Mouse (Mus musculus): ENCODE measurements around the gene Afdn. TPM values are rescaled to one million over a fixed set of nuclear protein-coding genes. Genes with fewer than 3 reads are reported as not detected.
A peak's percentile ranks its signal among the peaks of the same experiment; 100 is the strongest.
"Not testable (repeated sequence)": the region's sequence is repeated elsewhere in the genome, so short reads cannot be mapped to it uniquely, and the experiment has no call there.

Gene Afdn
- polyA plus RNA-seq, 1 experiment from 2014 or later: 19.4 TPM

- H3K27ac ChIP-seq: no peak overlapping the region
- no peak overlapping the region for H3K9ac ChIP-seq
- peaks cover 75% of the 10 kb centered on the region for H3K27me3 ChIP-seq (replicated peaks)
- no peaks in the 10 kb centered on the region for H3K36me3 ChIP-seq
- H3K4me1 ChIP-seq: peaks cover 8% of the 10 kb centered on the region; the same call in 1 of the 2 replicates
- H3K4me2 ChIP-seq: no peak overlapping the region
- no peak for ATAC-seq
- H3K9me3 ChIP-seq (replicated peaks): no peaks in the 10 kb centered on the region
- H3K4me3 ChIP-seq: no peak overlapping the region
- WGBS (ENCODE audit: insufficient replicate concordance): 72% methylated on average over 7 of the region's 7 CpGs
These were observed 1.8 kb upstream of the Afdn start for GRCm38 (mm10) chr17:13758586-13758985.

- H3K4me1 ChIP-seq: peaks cover 8% of the 10 kb centered on the region; the same call in 1 of the 2 replicates
- 19% methylated on average over 13 of the region's 13 CpGs for WGBS (ENCODE audit: insufficient replicate concordance)
- ATAC-seq: no peak
- H3K36me3 ChIP-seq: no peaks in the 10 kb centered on the region
- peak overlapping the region; percentile 70 for H3K4me2 ChIP-seq
- peak overlapping the region; percentile 64 for H3K4me3 ChIP-seq
- no peaks in the 10 kb centered on the region for H3K9me3 ChIP-seq (replicated peaks)
- H3K27ac ChIP-seq: peak overlapping the region; percentile 67
- H3K9ac ChIP-seq: no peak overlapping the region
- H3K27me3 ChIP-seq (replicated peaks): peaks cover 73% of the 10 kb centered on the region
These were observed 1.0 kb upstream of the Afdn start for GRCm38 (mm10) chr17:13759156-13759852.

- Histone ChIP-seq H3K4me3 (peak overlapping the region; percentile 64), H3K4me1 (peaks cover 8% of the 10 kb centered on the region; the same call in 1 of the 2 replicates), H3K9ac (peak overlapping the region; percentile 61), H3K27ac (peak overlapping the region; percentile 54; the same call in 1 of the 2 replicates), H3K36me3 (no peaks in the 10 kb centered on the region), H3K27me3 (replicated peaks) (peaks cover 67% of the 10 kb centered on the region), H3K4me2 (peak overlapping the region; percentile 69), H3K9me3 (replicated peaks) (no peaks in the 10 kb centered on the region)
- WGBS (ENCODE audit: insufficient replicate concordance): under 1% methylated on average over 35 of the region's 72 CpGs
- ATAC-seq: peak; percentile 52
These were observed 388 bp downstream of the Afdn start for GRCm38 (mm10) chr17:13760675-13761178.

- peaks cover 67% of the 10 kb centered on the region for H3K27me3 ChIP-seq (replicated peaks)
- peaks cover 8% of the 10 kb centered on the region; the same call in 1 of the 2 replicates for H3K4me1 ChIP-seq
- H3K36me3 ChIP-seq: no peaks in the 10 kb centered on the region
- H3K4me3 ChIP-seq: peak within 1 kb of the TSS; percentile 64
- ATAC-seq: peak; percentile 20
- no peaks in the 10 kb centered on the region for H3K9me3 ChIP-seq (replicated peaks)
- H3K9ac ChIP-seq: peak within 1 kb of the TSS; percentile 61
- H3K4me2 ChIP-seq: peak within 1 kb of the TSS; percentile 69
- H3K27ac ChIP-seq: peak within 1 kb of the TSS; percentile 54
- 1% methylated on average over 74 of the region's 74 CpGs for WGBS (ENCODE audit: insufficient replicate concordance)
These were observed 1.0 kb downstream of the Afdn start, which contains the start of gene Tcte2 for GRCm38 (mm10) chr17:13761179-13761913. TSS of gene Tcte2 (minus strand) at chr17:13761825.

- ATAC-seq: no peak
- Histone ChIP-seq H3K9me3 (replicated peaks) (no peaks in the 10 kb centered on the region), H3K27ac (no peak overlapping the region), H3K4me3 (no peak overlapping the region), H3K9ac (no peak overlapping the region), H3K36me3 (no peaks in the 10 kb centered on the region), H3K4me2 (no peak overlapping the region), H3K27me3 (replicated peaks) (peaks cover 42% of the 10 kb centered on the region), H3K4me1 (peaks cover 8% of the 10 kb centered on the region; the same call in 1 of the 2 replicates)
- 74% methylated on average over 1 of the region's 1 CpGs for WGBS (ENCODE audit: insufficient replicate concordance)
These were observed 3.5 kb downstream of the Afdn start for GRCm38 (mm10) chr17:13763819-13764218.

- not testable (repeated sequence) for H3K9ac ChIP-seq, H3K36me3 ChIP-seq, ATAC-seq
These were observed 4.6 kb downstream of the Afdn start for GRCm38 (mm10) chr17:13764911-13765310.

GRCm38 (mm10) chr17:13768531-13768930, 8.2 kb downstream of the Afdn start:
- Histone ChIP-seq H3K4me2 (no peak overlapping the region), H3K36me3 (no peaks in the 10 kb centered on the region), H3K27me3 (replicated peaks) (peaks cover 4% of the 10 kb centered on the region; the same call in 1 of the 2 replicates), H3K4me3 (no peak overlapping the region), H3K9me3 (replicated peaks) (no peaks in the 10 kb centered on the region), H3K4me1 (no peaks in the 10 kb centered on the region), H3K27ac (no peak overlapping the region), H3K9ac (no peak overlapping the region)
- 0 out of 2 replicates have a peak, but pooled peaks have one; percentile 37 for ATAC-seq
- WGBS (ENCODE audit: insufficient replicate concordance): 72% methylated on average over 1 of the region's 1 CpGs

More at GRCm38 (mm10) chr17:13764911-13765310, 4.6 kb downstream of the Afdn start:
- H3K9me3 ChIP-seq (replicated peaks); H3K27ac ChIP-seq; H3K4me3 ChIP-seq; H3K4me2 ChIP-seq; H3K4me1 ChIP-seq: not testable (repeated sequence)
- 92% methylated on average over 2 of the region's 2 CpGs for WGBS (ENCODE audit: insufficient replicate concordance)
- peaks cover 32% of the 10 kb centered on the region for H3K27me3 ChIP-seq (replicated peaks)

- no peak for ATAC-seq
- H3K4me2 ChIP-seq: no peak overlapping the region
- no peaks in the 10 kb centered on the region for H3K4me1 ChIP-seq
- H3K36me3 ChIP-seq: no peaks in the 10 kb centered on the region
- H3K4me3 ChIP-seq: no peak overlapping the region
- 73% methylated on average over 3 of the region's 3 CpGs for WGBS (ENCODE audit: insufficient replicate concordance)
- no peak overlapping the region for H3K9ac ChIP-seq
- H3K27ac ChIP-seq: no peak overlapping the region
- peaks cover 4% of the 10 kb centered on the region; the same call in 1 of the 2 replicates for H3K27me3 ChIP-seq (replicated peaks)
- H3K9me3 ChIP-seq (replicated peaks): no peaks in the 10 kb centered on the region
These were observed 8.9 kb downstream of the Afdn start for GRCm38 (mm10) chr17:13769256-13769655.

- no peak for ATAC-seq
- H3K27ac ChIP-seq: no peak overlapping the region
- no peaks in the 10 kb centered on the region for H3K4me1 ChIP-seq
- no peaks in the 10 kb centered on the region for H3K36me3 ChIP-seq
- H3K27me3 ChIP-seq (replicated peaks): no peaks in the 10 kb centered on the region
- H3K4me3 ChIP-seq: no peak overlapping the region
- 46% methylated on average over 2 of the region's 2 CpGs for WGBS (ENCODE audit: insufficient replicate concordance)
- H3K9ac ChIP-seq: no peak overlapping the region
- H3K4me2 ChIP-seq: no peak overlapping the region
- H3K9me3 ChIP-seq (replicated peaks): no peaks in the 10 kb centered on the region
These were observed 17.3 kb downstream of the Afdn start for GRCm38 (mm10) chr17:13777676-13778075.

- Histone ChIP-seq H3K36me3 (no peaks in the 10 kb centered on the region), H3K4me3 (no peak overlapping the region), H3K4me1 (no peaks in the 10 kb centered on the region), H3K9me3 (replicated peaks) (no peaks in the 10 kb centered on the region), H3K9ac (no peak overlapping the region), H3K27me3 (replicated peaks) (no peaks in the 10 kb centered on the region), H3K27ac (no peak overlapping the region), H3K4me2 (no peak overlapping the region)
- WGBS (ENCODE audit: insufficient replicate concordance): 76% methylated on average over 1 of the region's 1 CpGs
- no peak for ATAC-seq
These were observed 18.5 kb downstream of the Afdn start for GRCm38 (mm10) chr17:13778865-13779264.

- Histone ChIP-seq H3K4me3 (no peak overlapping the region), H3K9ac (no peak overlapping the region), H3K27ac (no peak overlapping the region), H3K27me3 (replicated peaks) (no peaks in the 10 kb centered on the region), H3K4me1 (no peaks in the 10 kb centered on the region), H3K4me2 (no peak overlapping the region), H3K36me3 (no peaks in the 10 kb centered on the region), H3K9me3 (replicated peaks) (no peaks in the 10 kb centered on the region)
- no peak for ATAC-seq
- 66% methylated on average over 5 of the region's 5 CpGs for WGBS (ENCODE audit: insufficient replicate concordance)
These were observed 21.6 kb downstream of the Afdn start for GRCm38 (mm10) chr17:13781948-13782347.

GRCm38 (mm10) chr17:13783469-13783868, 23.1 kb downstream of the Afdn start:
- WGBS (ENCODE audit: insufficient replicate concordance): 51% methylated on average over 1 of the region's 1 CpGs
- ATAC-seq: no peak
- H3K4me2 ChIP-seq: no peak overlapping the region
- H3K27me3 ChIP-seq (replicated peaks): no peaks in the 10 kb centered on the region
- H3K4me3 ChIP-seq: no peak overlapping the region
- H3K9ac ChIP-seq: no peak overlapping the region
- no peaks in the 10 kb centered on the region for H3K36me3 ChIP-seq
- H3K4me1 ChIP-seq: no peaks in the 10 kb centered on the region
- H3K27ac ChIP-seq: no peak overlapping the region
- H3K9me3 ChIP-seq (replicated peaks): no peaks in the 10 kb centered on the region

Data from liver, embryonic 12.5 days (tissue).